Mouse (Mus musculus): ENCODE measurements at regions not wholly inside any gene's neighbourhood (a gene's known extent, or its start where the extent isn't known, plus 50 kb on each side); places are given as distances from the start of the nearest gene placed in this dataset.
"Not testable (repeated sequence)": the region's sequence is repeated elsewhere in the genome, so short reads cannot be mapped to it uniquely, and the experiment has no call there.

DNA sequence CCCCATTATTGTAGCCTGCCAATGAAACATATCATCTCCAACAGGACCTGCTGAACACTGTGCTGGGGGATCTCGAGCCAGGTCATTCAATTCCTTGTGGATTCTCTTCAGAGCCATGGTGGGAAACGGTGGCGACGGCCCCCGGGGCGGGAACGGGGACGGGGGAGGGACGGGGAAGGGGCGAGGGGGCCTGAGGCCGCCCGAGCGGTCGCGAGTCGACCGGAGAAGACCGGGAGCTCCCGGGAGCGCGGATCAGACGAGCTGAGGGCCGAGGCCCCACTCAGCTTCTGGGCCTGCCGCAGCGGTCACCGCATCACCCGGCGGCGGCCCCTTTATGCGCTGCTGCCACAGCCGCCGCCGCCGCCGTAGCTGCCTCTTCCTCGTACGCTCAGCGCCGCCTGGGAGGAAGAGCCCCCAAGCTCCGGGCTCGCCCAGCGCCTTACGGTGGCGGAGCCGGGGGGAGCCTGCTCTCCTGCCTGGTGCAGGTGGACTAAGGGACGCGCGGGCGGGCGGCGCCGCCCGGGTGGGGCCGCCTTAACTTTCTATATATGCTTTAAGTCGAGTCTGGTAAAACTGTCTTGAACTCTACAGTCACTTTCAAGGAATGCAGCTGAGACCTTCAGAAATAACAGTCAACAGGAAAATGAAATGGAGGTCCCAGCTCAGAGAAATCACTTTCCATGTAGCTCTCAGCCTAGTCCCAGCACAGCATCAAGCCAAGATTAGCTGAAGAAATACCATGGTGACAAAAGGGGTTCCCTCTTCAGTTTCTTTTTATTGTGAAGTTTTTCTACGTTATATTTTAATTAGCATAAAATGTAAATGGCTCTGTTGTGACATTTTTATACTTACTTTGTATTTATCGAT is 319.4 kb downstream of the Rapgef2 start:
- not testable (repeated sequence) for TF ChIP-seq CTCF, EP300 (IDR thresholded peaks at IDR 0.05; ENCODE audit: low read depth)
